Mouse (Mus musculus) pancreas, adult 10 weeks (tissue): ENCODE results near the gene Entpd6. TPM values are rescaled to one million over a fixed set of nuclear protein-coding genes. Genes with fewer than 3 reads are reported as not detected.

Experiments used
- polyA plus RNA-seq: library from polyadenylated mRNA; stranded (reverse); fragments of 350-450 nt; fragmentation: Illumina TruSeq; extraction: RNeasy Lipid Tissue Mini Kit (QIAGEN cat#74804); gene quantifications from one replicate; pipeline ENCODE4 v1.2.3, GENCODE M21; 2015; ENCODE audit warnings: low read depth, low replicate concordance; ENCODE audit not compliant: insufficient read depth

Entpd6 gene
- 4.2 TPM for polyA plus RNA-seq

DNA sequence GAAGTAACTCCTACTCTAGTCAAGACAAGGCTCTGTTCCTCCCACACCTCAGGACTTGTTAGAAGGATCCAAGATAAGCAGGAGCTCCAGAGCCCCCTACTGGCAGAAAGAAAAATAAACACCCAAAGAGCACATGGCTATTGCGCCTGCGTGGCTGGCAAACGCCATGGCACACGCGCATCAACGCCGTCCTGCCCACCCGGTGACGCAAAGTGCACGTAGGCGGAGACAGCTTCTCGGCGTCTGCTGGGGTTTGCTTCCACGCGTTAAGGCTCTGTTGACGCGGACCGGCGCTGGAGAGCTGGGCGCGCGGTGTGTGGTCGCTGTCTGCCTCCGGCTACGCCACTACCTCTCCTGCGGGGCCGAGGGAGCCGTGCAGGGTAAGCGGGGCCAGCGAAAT lies at the start of gene Entpd6:
Gene Entpd6, plus strand, starts transcription at position 189 of the 400 bp plus-strand sequence.

DNA sequence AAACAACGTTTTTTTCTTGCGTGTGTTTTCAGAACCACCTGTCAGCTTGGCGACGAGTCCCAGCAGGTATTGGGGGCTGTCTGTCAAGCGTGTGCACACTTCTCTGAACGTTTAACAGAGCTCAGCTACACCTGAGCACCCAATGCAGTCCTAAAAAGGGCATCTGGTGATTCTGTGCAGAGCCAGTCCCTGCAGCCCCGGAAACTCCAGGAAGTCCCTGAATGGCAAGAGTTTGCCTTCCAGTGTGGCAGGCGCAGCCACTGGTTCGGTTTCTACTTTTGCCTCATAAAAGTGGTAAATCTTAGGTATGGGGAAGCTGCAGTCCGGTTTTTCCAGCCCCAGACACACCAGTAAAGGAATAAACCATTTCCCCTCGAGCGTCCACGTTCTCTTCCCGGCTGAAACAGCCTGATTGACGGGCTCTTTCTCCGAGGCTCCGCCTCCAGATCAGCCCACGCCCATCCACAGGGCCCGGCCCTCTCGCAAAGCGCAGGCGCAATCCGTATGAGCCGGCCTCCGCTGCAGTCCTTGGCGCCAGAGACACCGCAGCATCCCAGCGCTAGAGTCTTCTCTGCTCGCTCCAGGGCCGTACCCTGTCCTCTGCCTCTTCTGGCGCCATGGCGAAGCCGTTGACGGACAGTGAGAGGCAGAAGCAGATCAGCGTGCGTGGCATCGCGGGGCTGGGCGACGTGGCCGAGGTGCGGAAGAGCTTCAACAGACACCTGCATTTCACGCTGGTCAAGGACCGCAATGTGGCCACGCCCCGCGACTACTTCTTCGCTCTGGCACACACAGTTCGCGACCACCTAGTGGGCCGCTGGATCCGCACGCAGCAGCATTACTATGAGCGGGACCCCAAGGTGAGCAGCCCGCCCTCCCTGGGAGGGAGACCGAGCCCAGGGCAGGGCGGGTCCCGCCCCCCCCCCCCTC lies 37.7 kb downstream of the Entpd6 start, which contains the start of gene Pygb:
Gene Pygb, plus strand, starts transcription at position 485 of the 930 bp plus-strand sequence.

Other genes with a start within 250 kb of the Entpd6 start
- gene Cst7, start 178.6 kb upstream of the Entpd6 start, polyA plus RNA-seq, result not detected
- 8.3 TPM for gene Apmap, start 140.5 kb upstream of the Entpd6 start, polyA plus RNA-seq
- 3.0 TPM for gene Acss1, start 80.5 kb upstream of the Entpd6 start, polyA plus RNA-seq
- gene Vsx1, start 59.7 kb upstream of the Entpd6 start, polyA plus RNA-seq, result not detected
- 15.5 TPM for gene Pygb, start 37.7 kb downstream of the Entpd6 start, polyA plus RNA-seq
- 15.1 TPM for gene Abhd12, start 155.7 kb downstream of the Entpd6 start, polyA plus RNA-seq
- not detected for gene Gins1, start 156.4 kb downstream of the Entpd6 start, polyA plus RNA-seq